Mouse (Mus musculus): ENCODE data around the gene Rsph1.

- TF ChIP-seq POLR2A (IDR thresholded peaks at IDR 0.05; ENCODE audit: borderline replicate concordance, extremely low read depth, low read depth, low read length) (no peak), CTCF (IDR thresholded peaks at IDR 0.05; ENCODE audit: insufficient read depth, low read length) (no peak)
These were observed 12.0 kb downstream of the Rsph1 start for GRCm38 (mm10) chr17:31265171-31265572.
